Mouse (Mus musculus): ENCODE data around the gene Ncoa3.

DNA sequence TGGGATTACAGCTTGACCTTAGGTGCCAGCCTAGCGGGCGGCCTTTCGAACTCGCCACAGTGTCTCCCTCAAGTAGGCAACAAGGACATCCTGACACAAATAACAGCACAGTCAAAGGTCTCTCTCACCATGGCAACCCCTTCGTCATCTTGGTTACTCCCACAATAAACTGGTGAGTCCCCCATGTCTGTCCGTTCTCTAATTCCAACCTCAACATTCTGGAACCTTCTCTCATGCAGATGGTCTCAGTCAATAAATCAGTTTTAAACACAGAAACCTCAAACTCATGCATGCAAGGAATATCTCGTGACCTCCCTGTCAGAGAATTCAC, 123.8 kb downstream of the Ncoa3 start:
- TF ChIP-seq POLR2A (IDR thresholded peaks at IDR 0.05; ENCODE audit: borderline replicate concordance, extremely low read depth, insufficient read depth, insufficient read length, poor library complexity, severe bottlenecking), result no peak
- TF ChIP-seq CTCF (IDR thresholded peaks at IDR 0.05; ENCODE audit: borderline replicate concordance, extremely low read depth, insufficient read depth, insufficient read length), result no peak
